Mouse (Mus musculus) lung, embryonic 16.5 days (tissue): ENCODE measurements at regions not wholly inside any gene's neighbourhood (a gene's known extent, or its start where the extent isn't known, plus 50 kb on each side); places are given as distances from the start of the nearest gene placed in this dataset.

Source experiments
- ATAC-seq: fragments of 200-750 bp; cut with Nextera tagmentation; 2 replicates; pipeline ENCODE4 v1.8.0; 2017; ENCODE audit warnings: low read depth, mild to moderate bottlenecking, moderate library complexity
- H3K27ac ChIP-seq: fragments of 300-500 bp; sonication (generic); 2 replicates; pipeline ENCODE4 v1.5.1; 2014; ENCODE audit warnings: mild to moderate bottlenecking, control low read depth, low read length
- H3K27me3 ChIP-seq: fragments of 300-500 bp; sonication (generic); 2 replicates; pipeline ENCODE4 v1.6.1; 2014; ENCODE audit warnings: low read depth, low read length, mixed read lengths; ENCODE audit not compliant: control insufficient read depth, insufficient read depth
- H3K36me3 ChIP-seq: fragments of 300-500 bp; sonication (generic); 2 replicates; pipeline ENCODE4 v1.6.1; 2014; ENCODE audit warnings: low read length; ENCODE audit not compliant: control insufficient read depth, insufficient read depth
- H3K4me1 ChIP-seq: fragments of 300-500 bp; sonication (generic); replicated peaks from 2 replicates; pipeline ENCODE4 v1.6.1; 2014; ENCODE audit warnings: low read length, mixed read lengths; ENCODE audit not compliant: control insufficient read depth, insufficient read depth
- H3K4me2 ChIP-seq: fragments of 300-500 bp; sonication (generic); 2 replicates; pipeline ENCODE4 v1.6.1; 2014; ENCODE audit warnings: low read depth, low read length, control low read depth
- H3K4me3 ChIP-seq: fragments of 300-500 bp; sonication (generic); 2 replicates; pipeline ENCODE4 v1.5.1; 2014; ENCODE audit warnings: mild to moderate bottlenecking, low read length, control low read depth
- H3K9ac ChIP-seq: fragments of 300-500 bp; sonication (generic); 2 replicates; pipeline ENCODE4 v1.6.1; 2014; ENCODE audit warnings: low read length, control low read depth
- H3K9me3 ChIP-seq: fragments of 300-500 bp; sonication (generic); 2 replicates; pipeline ENCODE4 v1.6.1; 2016; ENCODE audit warnings: low read length; ENCODE audit not compliant: control insufficient read depth
- WGBS: fragments of 180-500 bp; shearing (Covaris S2); extraction: QIAGEN DNeasy Blood & Tissue Kit; methylation state at CpG from one replicate; pipeline ENCODE4 v1.1.7; 2014; 5-methylcytosine and 5-hydroxymethylcytosine counted together

DNA sequence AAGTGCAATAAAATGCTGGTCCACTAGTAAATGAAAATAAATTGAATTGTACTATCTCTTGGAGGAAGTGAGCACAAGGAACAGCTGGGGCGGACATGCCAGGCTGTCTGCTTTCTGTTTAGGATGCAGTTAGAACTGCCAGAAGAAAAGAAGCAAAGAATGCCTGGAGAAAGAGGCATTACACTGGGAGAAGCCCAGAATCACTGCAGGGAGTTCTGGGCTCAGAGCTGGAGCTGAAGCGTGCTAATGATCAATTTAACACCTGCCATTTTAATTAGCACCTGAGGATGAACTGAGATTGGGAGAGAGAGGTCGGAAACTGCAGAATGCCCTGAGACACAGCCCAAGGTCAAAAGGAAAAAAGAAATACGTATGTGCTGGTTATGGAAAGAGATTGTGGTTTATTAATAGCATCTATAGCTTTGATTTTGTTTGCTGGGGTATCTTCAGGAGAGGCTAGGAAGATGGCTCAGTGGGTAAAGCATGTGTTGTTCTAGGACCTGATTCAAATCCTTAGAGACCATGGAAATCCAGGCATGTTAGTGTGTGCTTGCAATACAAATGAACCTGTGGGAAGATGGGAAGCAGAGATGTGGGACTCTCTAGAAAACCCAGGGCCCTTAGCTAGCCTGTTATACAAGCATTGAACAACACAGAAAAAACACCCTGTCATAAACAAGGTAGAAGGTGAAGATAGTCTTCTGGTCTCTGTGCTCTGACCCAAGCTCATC, 514.2 kb downstream of the Lmo7 start:
- H3K4me2 ChIP-seq: no peak overlapping the region
- H3K4me1 ChIP-seq: no peaks in the 10 kb centered on the region
- no peak overlapping the region for H3K27ac ChIP-seq
- no peak for ATAC-seq
- H3K27me3 ChIP-seq: no peaks in the 10 kb centered on the region
- no peaks in the 10 kb centered on the region for H3K9me3 ChIP-seq
- H3K36me3 ChIP-seq: no peaks in the 10 kb centered on the region
- 44% methylated on average over 4 of the region's 4 CpGs for WGBS
- no peak overlapping the region for H3K9ac ChIP-seq
- no peak overlapping the region for H3K4me3 ChIP-seq

- Histone ChIP-seq H3K4me1 (no peaks in the 10 kb centered on the region), H3K36me3 (no peaks in the 10 kb centered on the region), H3K4me2 (no peak overlapping the region), H3K4me3 (no peak overlapping the region), H3K27ac (no peak overlapping the region), H3K9ac (no peak overlapping the region), H3K9me3 (no peaks in the 10 kb centered on the region), H3K27me3 (no peaks in the 10 kb centered on the region)
- 55% methylated on average over 7 of the region's 7 CpGs for WGBS
- ATAC-seq: peak; percentile 71; the same call in 1 of the 2 replicates
Observed at GRCm38 (mm10) chr14:102216581-102217368, 487.0 kb downstream of the Lmo7 start.

- Histone ChIP-seq H3K9me3 (no peaks in the 10 kb centered on the region), H3K36me3 (no peaks in the 10 kb centered on the region), H3K27ac (no peak overlapping the region), H3K4me1 (no peaks in the 10 kb centered on the region), H3K9ac (no peak overlapping the region), H3K27me3 (no peaks in the 10 kb centered on the region), H3K4me3 (no peak overlapping the region), H3K4me2 (no peak overlapping the region)
- ATAC-seq: no peak
- WGBS: 67% methylated on average over 4 of the region's 4 CpGs
Observed at GRCm38 (mm10) chr14:102215267-102215964, 485.7 kb downstream of the Lmo7 start.

DNA sequence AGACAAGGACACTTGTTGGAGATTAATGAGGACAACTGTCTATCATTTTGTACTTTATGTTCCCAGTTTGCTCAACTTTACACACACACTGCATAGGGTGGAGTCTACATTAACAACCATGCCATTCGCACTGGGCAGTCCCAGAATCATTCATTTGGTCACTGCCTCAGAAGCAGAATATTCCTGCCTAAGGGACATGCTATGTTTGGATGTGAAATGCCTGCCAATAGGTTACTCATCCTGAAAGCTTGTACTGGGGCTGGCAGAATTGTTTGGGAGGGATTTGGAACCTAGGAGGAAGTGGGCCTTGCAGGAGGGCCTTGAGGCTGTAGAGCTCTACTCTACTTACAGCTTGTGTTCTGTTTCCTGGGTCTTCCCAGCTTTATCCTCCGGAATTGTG, 482.3 kb downstream of the Lmo7 start:
- Histone ChIP-seq H3K27me3 (no peaks in the 10 kb centered on the region), H3K27ac (no peak overlapping the region), H3K4me1 (no peaks in the 10 kb centered on the region), H3K9ac (no peak overlapping the region), H3K9me3 (no peaks in the 10 kb centered on the region), H3K4me2 (no peak overlapping the region), H3K36me3 (no peaks in the 10 kb centered on the region), H3K4me3 (no peak overlapping the region)
- ATAC-seq: no peak
- 84% methylated on average over 2 of the region's 2 CpGs for WGBS

DNA sequence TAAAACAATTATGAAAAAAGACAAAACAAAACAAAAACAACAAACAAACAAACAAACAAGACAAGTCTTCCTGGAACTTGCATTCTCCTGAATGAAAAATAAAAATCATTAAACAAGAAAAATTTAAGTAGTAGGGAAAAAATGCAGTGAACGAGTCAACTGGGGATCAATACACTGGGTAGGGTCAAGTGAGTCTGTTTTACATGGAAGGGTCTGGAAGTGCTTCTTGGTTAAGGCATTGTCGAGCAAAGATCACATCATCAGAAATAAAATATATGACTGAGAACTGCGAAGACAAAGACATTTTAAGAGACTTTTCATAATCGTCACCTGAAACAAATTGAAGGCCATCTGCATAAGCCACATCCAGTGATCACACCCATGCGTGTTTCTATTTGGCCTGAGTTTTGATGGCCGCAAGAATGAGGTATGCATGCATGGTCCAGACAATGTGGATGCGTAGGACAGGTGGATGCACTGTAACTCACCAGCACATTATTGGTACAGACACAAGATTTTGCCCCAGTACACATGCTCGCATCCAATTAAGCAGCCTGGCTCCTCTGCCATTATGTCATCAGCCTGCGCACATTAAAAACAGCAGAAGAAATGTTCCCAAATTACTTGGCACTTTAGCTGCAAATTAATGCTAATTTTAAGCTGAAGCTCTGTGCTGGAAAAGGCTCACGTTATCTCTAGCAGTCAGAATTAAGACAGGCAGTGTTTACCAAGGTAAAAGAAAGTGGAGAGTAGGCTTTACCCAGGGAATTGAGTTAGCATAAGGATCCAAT, 475.3 kb downstream of the Lmo7 start:
- ATAC-seq: no peak
- WGBS: 83% methylated on average over 10 of the region's 10 CpGs
- H3K9ac ChIP-seq: no peak overlapping the region

DNA sequence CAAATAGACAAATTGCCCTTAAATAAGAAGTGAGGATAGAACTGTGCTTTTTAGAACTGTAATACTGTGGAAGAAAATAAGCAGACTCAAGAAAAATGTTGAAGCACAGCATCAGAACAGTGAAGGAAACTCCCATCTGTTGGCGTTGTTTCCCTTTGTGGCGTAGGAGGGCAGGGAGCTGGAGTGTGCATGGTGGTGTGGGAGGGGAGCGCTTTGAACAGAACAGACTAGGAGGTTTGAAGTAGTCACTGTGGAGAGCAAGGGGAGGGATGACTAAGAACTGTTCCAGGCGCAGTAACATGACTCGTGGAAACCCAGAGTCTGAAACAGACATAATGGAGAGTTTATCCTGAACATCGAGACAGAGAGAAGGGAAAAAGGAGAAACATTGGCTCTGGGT, 469.7 kb downstream of the Lmo7 start:
- no peaks in the 10 kb centered on the region for H3K4me1 ChIP-seq

More for the DNA sequence above, 475.3 kb downstream of the Lmo7 start:
- Histone ChIP-seq H3K4me3 (no peak overlapping the region), H3K4me1 (no peaks in the 10 kb centered on the region), H3K27me3 (no peaks in the 10 kb centered on the region), H3K27ac (no peak overlapping the region), H3K36me3 (no peaks in the 10 kb centered on the region), H3K9me3 (no peaks in the 10 kb centered on the region), H3K4me2 (no peak overlapping the region)

DNA sequence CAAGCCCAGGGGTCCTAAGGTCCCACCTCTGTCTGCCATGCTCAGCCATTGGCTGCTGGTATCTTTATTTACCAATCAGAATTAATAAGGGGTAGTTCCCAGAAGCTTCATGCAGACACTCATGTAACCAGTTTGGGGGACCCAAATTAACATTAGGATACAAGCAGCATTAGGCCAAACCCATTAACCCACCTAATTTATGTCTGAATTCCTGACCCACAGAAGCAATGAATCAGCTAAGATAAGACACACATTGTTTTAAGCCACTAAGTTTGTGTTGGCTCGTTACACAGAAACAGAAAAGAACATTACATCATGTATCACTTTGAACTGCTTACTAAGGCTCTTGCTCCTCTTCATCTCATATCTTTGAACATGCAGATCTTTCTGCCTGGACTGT, 461.0 kb downstream of the Lmo7 start:
- Histone ChIP-seq H3K9me3 (no peaks in the 10 kb centered on the region), H3K27ac (no peak overlapping the region), H3K4me3 (no peak overlapping the region), H3K27me3 (no peaks in the 10 kb centered on the region), H3K4me2 (no peak overlapping the region), H3K4me1 (no peaks in the 10 kb centered on the region), H3K36me3 (no peaks in the 10 kb centered on the region), H3K9ac (no peak overlapping the region)
- ATAC-seq: no peak
- 24% methylated on average over 1 of the region's 1 CpGs for WGBS

More for the DNA sequence above, 469.7 kb downstream of the Lmo7 start:
- 86% methylated on average over 6 of the region's 6 CpGs for WGBS
- no peak for ATAC-seq
- no peaks in the 10 kb centered on the region for H3K27me3 ChIP-seq
- H3K36me3 ChIP-seq: no peaks in the 10 kb centered on the region
- H3K9ac ChIP-seq: no peak overlapping the region
- no peak overlapping the region for H3K4me2 ChIP-seq
- H3K9me3 ChIP-seq: no peaks in the 10 kb centered on the region
- no peak overlapping the region for H3K4me3 ChIP-seq
- H3K27ac ChIP-seq: no peak overlapping the region

GRCm38 (mm10) chr14:102181269-102181668, 451.5 kb downstream of the Lmo7 start:
- no peaks in the 10 kb centered on the region for H3K27me3 ChIP-seq
- H3K9me3 ChIP-seq: no peaks in the 10 kb centered on the region
- no peak overlapping the region for H3K4me3 ChIP-seq
- H3K4me1 ChIP-seq: no peaks in the 10 kb centered on the region
- no peak overlapping the region for H3K27ac ChIP-seq
- no peak overlapping the region for H3K4me2 ChIP-seq
- no peak for ATAC-seq
- WGBS: 72% methylated on average over 3 of the region's 3 CpGs
- no peak overlapping the region for H3K9ac ChIP-seq
- H3K36me3 ChIP-seq: no peaks in the 10 kb centered on the region
